Mouse (Mus musculus) E14TG2a.4 (cell line): ENCODE data around the gene Tpi1.

Source experiments
- CTCF ChIP-seq: conservative IDR thresholded peaks from 2 replicates; pipeline ENCODE4 v1.5.1; 2014; ENCODE audit warnings: low read length
- NANOG ChIP-seq: IDR thresholded peaks from 2 replicates; pipeline ENCODE4 v1.6.1; 2014; ENCODE audit warnings: borderline replicate concordance, low read length, mixed read lengths
- POU5F1 ChIP-seq: IDR thresholded peaks from 2 replicates; pipeline ENCODE4 v1.6.1; 2014; ENCODE audit warnings: low read length, borderline replicate concordance

- TF ChIP-seq CTCF: peak; percentile 14; the same call in 1 of the 2 replicates
- TF ChIP-seq NANOG: no peak
- TF ChIP-seq POU5F1: no peak
Observed at GRCm38 (mm10) chr6:124805341-124806321, 8.5 kb downstream of the Tpi1 start.
